Mouse (Mus musculus): ENCODE measurements around the gene Zfp345.
"Not testable (repeated sequence)": the region's sequence is repeated elsewhere in the genome, so short reads cannot be mapped to it uniquely, and the experiment has no call there.

DNA sequence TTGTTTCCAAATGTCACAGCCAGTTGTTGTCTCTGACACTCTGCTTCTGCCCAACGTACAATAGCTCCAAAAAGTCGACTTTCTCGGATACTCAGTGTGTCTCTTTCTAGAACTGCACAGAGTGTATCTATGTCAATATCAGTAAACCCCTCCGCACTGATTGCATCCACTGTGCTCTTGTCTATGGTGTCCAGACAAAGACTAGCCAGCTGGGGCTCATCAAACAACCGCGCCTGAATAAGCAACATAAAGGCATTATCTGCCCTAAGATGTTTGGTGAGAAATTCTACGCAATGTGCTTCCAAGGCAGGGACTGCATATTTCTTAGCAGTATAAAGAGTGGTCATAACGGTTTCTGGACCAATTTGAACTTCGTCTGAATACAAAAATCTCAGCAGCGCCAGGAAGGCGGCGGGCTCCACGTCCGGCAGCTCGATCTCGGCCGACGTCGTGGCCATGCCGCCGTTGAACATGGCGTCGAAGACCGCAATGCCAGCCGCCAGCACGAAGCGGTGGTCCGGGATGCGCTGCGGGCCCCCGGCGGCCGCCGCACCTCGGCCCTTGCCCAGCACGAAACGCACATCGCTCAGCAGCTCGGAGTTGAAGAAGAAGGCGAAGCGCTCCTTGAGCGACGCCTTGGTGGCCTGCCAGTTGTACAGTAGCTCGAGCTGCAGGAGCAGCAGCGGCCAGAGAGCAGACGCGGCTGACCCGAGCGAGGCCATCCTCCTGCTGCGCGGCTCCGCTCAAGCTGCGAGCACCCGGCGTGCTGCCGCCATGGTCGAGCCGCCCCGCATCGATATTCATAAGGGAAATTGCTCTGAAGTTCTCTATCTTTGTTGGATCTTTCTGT lies 15.5 kb upstream of the Zfp345 start:
- TF ChIP-seq POLR2A (IDR thresholded peaks at IDR 0.05; ENCODE audit: insufficient read length, low read depth); MYOG (IDR thresholded peaks at IDR 0.05; ENCODE audit: control insufficient read depth in 1 of 3, insufficient read depth in 1 of 3, insufficient read length in 2 of 3, low read depth in 2 of 3); CEBPB (IDR thresholded peaks at IDR 0.05; ENCODE audit: insufficient read depth, poor library complexity, severe bottlenecking); TCF12 (IDR thresholded peaks at IDR 0.05; ENCODE audit: insufficient read depth, poor library complexity, severe bottlenecking); E2F4 (IDR thresholded peaks at IDR 0.05; ENCODE audit: insufficient read depth); USF1 (IDR thresholded peaks at IDR 0.05; ENCODE audit: low read depth); POLR2AphosphoS2 (IDR thresholded peaks at IDR 0.05; ENCODE audit: insufficient read length, low read depth); MYOD1 (IDR thresholded peaks at IDR 0.05; ENCODE audit: control insufficient read depth in 1 of 3, insufficient read length in 2 of 3, low read depth in 2 of 3); MAX (IDR thresholded peaks at IDR 0.05; ENCODE audit: low read depth); TCF3 (IDR thresholded peaks at IDR 0.05; ENCODE audit: insufficient read length, low read depth): not testable (repeated sequence)
